Mouse (Mus musculus) neural tube, embryonic 12.5 days (tissue): Measurements from ENCODE around the gene Pcca. TPM values are rescaled to one million over a fixed set of nuclear protein-coding genes. Genes with fewer than 3 reads are reported as not detected.

ENCODE experiments used
- ATAC-seq: fragments of 200-750 bp; cut with Nextera tagmentation; 2 replicates; pipeline ENCODE4 v1.8.0; 2017; ENCODE audit warnings: low read depth, mild to moderate bottlenecking, moderate TSS enrichment, moderate library complexity; ENCODE audit not compliant: low FRiP score
- H3K27ac ChIP-seq: fragments of 300-500 bp; sonication (generic); 2 replicates; pipeline ENCODE4 v1.5.1; 2016
- H3K27me3 ChIP-seq: fragments of 300-500 bp; sonication (generic); replicated peaks from 2 replicates; pipeline ENCODE4 v1.6.1; 2016; ENCODE audit warnings: mild to moderate bottlenecking
- H3K36me3 ChIP-seq: fragments of 300-500 bp; sonication (generic); 2 replicates; pipeline ENCODE4 v1.6.1; 2016; ENCODE audit warnings: mild to moderate bottlenecking
- H3K4me1 ChIP-seq: fragments of 300-500 bp; sonication (generic); 2 replicates; pipeline ENCODE4 v1.6.1; 2016
- H3K4me2 ChIP-seq: fragments of 300-500 bp; sonication (generic); replicated peaks from 2 replicates; pipeline ENCODE4 v1.6.1; 2016; ENCODE audit warnings: mild to moderate bottlenecking
- H3K4me3 ChIP-seq: fragments of 300-500 bp; sonication (generic); 2 replicates; pipeline ENCODE4 v1.5.1; 2016
- H3K9ac ChIP-seq: fragments of 300-500 bp; sonication (generic); 2 replicates; pipeline ENCODE4 v1.6.1; 2016; ENCODE audit warnings: mild to moderate bottlenecking
- H3K9me3 ChIP-seq: fragments of 300-500 bp; sonication (generic); 2 replicates; pipeline ENCODE4 v1.6.1; 2016; ENCODE audit warnings: mild to moderate bottlenecking
- WGBS: fragments of 180-500 bp; shearing (Covaris S2); methylation state at CpG from one replicate; pipeline ENCODE4 v1.1.7; 2016; 5-methylcytosine and 5-hydroxymethylcytosine counted together
- polyA plus RNA-seq: library from polyadenylated mRNA; unstranded; fragments of >200 nt; fragmentation: Nextera tagmentation; extraction: Ambion mirVana; gene quantifications from 2 replicates; pipeline ENCODE4 v1.2.1, GENCODE M21; 2016

Gene Pcca
- polyA plus RNA-seq, 1 experiment from 2014 or later, result 35.0 TPM

DNA sequence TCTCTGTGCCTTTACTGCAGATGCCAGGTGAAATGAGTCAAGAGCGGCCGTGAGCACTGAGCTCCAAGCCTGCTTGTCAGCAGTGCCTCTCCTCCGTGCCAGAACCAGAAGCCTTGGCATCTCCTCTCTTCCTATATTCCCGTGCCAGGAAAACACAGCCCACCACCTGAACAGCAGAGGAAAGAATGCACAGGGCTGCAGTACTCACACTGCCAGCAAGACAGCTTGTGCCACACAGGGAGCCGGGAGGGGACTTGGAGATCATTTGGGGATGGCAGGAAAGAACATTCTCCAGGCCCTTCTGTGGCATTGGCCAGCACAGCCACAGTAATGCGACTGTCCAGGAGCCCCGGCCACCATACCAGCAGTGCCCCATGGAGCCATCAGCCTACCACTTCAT is 351.8 kb downstream of the Pcca start:
- Histone ChIP-seq H3K36me3 (no peaks in the 10 kb centered on the region), H3K4me3 (no peak overlapping the region), H3K27me3 (no peaks in the 10 kb centered on the region), H3K4me2 (no peak overlapping the region), H3K4me1 (peaks cover 28% of the 10 kb centered on the region), H3K27ac (no peak overlapping the region), H3K9ac (no peak overlapping the region), H3K9me3 (no peaks in the 10 kb centered on the region)
- ATAC-seq, result no peak
- 92% methylated on average over 7 of the region's 7 CpGs for WGBS

GRCm38 (mm10) chr14:122887278-122887677 is 353.2 kb downstream of the Pcca start:
- Histone ChIP-seq H3K4me3 (no peak overlapping the region), H3K9ac (no peak overlapping the region), H3K36me3 (peaks cover 5% of the 10 kb centered on the region; the same call in 1 of the 2 replicates), H3K4me2 (no peak overlapping the region), H3K9me3 (no peaks in the 10 kb centered on the region), H3K4me1 (peaks cover 18% of the 10 kb centered on the region), H3K27me3 (no peaks in the 10 kb centered on the region), H3K27ac (no peak overlapping the region)
- no peak for ATAC-seq
- 92% methylated on average over 1 of the region's 1 CpGs for WGBS

DNA sequence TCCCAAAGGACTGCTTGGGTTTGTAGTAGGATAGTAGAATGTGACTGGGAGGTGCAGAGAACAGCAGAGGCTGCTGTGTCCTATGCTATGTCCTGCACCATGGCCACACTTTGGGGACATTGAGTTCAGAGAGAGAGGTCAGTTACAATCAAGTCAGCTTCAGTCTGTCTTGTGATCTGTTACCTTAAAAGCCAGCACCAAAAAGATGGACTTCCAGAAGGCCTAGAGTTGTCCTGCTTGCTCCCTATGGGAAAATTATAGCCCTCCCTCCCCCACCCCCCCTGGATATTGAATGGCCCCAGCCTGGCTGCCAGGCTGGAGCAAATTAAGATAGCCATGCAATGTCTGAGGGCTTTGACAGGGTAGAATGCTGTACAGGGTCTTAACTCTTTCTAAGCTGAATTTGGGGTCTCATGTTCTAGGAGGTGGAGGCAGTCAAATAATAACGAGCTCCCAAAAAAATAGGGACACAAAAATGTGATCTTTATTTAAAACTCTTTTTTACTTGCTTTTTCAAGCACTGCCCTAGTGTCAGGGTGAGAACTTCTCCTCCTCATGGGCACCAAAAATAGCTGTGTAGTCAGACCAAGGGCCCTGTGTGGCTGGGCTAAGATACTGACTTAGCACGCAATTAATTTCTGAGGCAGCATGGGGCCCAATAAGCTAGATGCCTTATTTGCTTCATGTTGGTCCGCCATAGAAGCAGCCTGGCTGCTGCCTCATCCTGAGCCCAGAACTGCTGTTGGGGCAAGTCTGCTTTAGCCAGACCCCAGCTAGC is 353.8 kb downstream of the Pcca start:
- no peak overlapping the region for H3K4me3 ChIP-seq
- no peak overlapping the region for H3K4me2 ChIP-seq
- 89% methylated on average over 3 of the region's 3 CpGs for WGBS
- peaks cover 13% of the 10 kb centered on the region for H3K4me1 ChIP-seq
- no peak overlapping the region for H3K9ac ChIP-seq
- no peak overlapping the region for H3K27ac ChIP-seq
- H3K36me3 ChIP-seq, result peaks cover 5% of the 10 kb centered on the region; the same call in 1 of the 2 replicates
- H3K9me3 ChIP-seq, result no peaks in the 10 kb centered on the region
- ATAC-seq, result no peak
- no peaks in the 10 kb centered on the region for H3K27me3 ChIP-seq

DNA sequence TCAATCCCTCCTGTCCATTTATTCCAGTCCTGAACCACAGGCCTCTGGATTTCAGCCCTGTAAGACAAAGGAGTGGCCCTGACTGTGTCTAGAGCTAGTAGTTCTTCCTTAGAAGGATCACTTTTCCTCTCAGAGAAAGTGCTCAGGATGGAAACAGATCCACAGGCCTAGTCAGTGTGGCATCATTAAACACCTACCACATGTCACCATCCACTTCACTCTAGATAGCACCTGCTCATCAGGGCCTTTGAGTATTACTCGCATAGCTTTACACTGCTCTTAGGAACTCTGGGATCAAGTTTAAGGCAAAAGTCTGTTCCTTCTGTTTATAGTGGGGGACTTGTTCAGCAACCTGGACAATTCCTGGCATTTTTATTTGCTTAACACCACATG is 354.4 kb downstream of the Pcca start:
- ATAC-seq, result no peak
- WGBS, result 95% methylated on average over 1 of the region's 1 CpGs

GRCm38 (mm10) chr14:122891470-122891968 is 357.4 kb downstream of the Pcca start:
- no peak overlapping the region for H3K4me2 ChIP-seq
- 92% methylated on average over 12 of the region's 12 CpGs for WGBS
- H3K9me3 ChIP-seq, result no peaks in the 10 kb centered on the region
- no peak overlapping the region for H3K4me3 ChIP-seq
- H3K27ac ChIP-seq, result no peak overlapping the region
- no peak overlapping the region for H3K9ac ChIP-seq
- ATAC-seq, result no peak
- no peaks in the 10 kb centered on the region for H3K4me1 ChIP-seq
- H3K27me3 ChIP-seq, result no peaks in the 10 kb centered on the region
- peaks cover 5% of the 10 kb centered on the region; the same call in 1 of the 2 replicates for H3K36me3 ChIP-seq

More for the DNA sequence above, 354.4 kb downstream of the Pcca start:
- Histone ChIP-seq H3K9me3 (no peaks in the 10 kb centered on the region), H3K36me3 (peaks cover 5% of the 10 kb centered on the region; the same call in 1 of the 2 replicates), H3K4me2 (no peak overlapping the region), H3K27ac (no peak overlapping the region), H3K9ac (no peak overlapping the region), H3K4me3 (no peak overlapping the region), H3K27me3 (no peaks in the 10 kb centered on the region), H3K4me1 (peaks cover 7% of the 10 kb centered on the region)

- Histone ChIP-seq H3K4me1 (no peaks in the 10 kb centered on the region), H3K27ac (no peak overlapping the region), H3K9me3 (no peaks in the 10 kb centered on the region), H3K4me2 (no peak overlapping the region), H3K4me3 (no peak overlapping the region), H3K27me3 (no peaks in the 10 kb centered on the region), H3K9ac (no peak overlapping the region), H3K36me3 (peaks cover 5% of the 10 kb centered on the region; the same call in 1 of the 2 replicates)
- no peak for ATAC-seq
- 100% methylated on average over 1 of the region's 1 CpGs for WGBS
These were observed 362.0 kb downstream of the Pcca start for GRCm38 (mm10) chr14:122896106-122896505.

GRCm38 (mm10) chr14:122898550-122898949 is 364.4 kb downstream of the Pcca start:
- H3K27ac ChIP-seq, result no peak overlapping the region
- no peaks in the 10 kb centered on the region for H3K9me3 ChIP-seq
- no peak overlapping the region for H3K4me3 ChIP-seq
- no peaks in the 10 kb centered on the region for H3K36me3 ChIP-seq
- no peak overlapping the region for H3K4me2 ChIP-seq
- no peak overlapping the region for H3K9ac ChIP-seq
- no peaks in the 10 kb centered on the region for H3K27me3 ChIP-seq
- ATAC-seq, result no peak
- H3K4me1 ChIP-seq, result no peaks in the 10 kb centered on the region

- Histone ChIP-seq H3K9ac (no peak overlapping the region), H3K27me3 (no peaks in the 10 kb centered on the region), H3K36me3 (no peaks in the 10 kb centered on the region), H3K27ac (no peak overlapping the region), H3K4me3 (no peak overlapping the region), H3K4me1 (no peaks in the 10 kb centered on the region), H3K9me3 (no peaks in the 10 kb centered on the region), H3K4me2 (no peak overlapping the region)
- ATAC-seq, result no peak
These were observed 366.6 kb downstream of the Pcca start for GRCm38 (mm10) chr14:122900679-122901078.

DNA sequence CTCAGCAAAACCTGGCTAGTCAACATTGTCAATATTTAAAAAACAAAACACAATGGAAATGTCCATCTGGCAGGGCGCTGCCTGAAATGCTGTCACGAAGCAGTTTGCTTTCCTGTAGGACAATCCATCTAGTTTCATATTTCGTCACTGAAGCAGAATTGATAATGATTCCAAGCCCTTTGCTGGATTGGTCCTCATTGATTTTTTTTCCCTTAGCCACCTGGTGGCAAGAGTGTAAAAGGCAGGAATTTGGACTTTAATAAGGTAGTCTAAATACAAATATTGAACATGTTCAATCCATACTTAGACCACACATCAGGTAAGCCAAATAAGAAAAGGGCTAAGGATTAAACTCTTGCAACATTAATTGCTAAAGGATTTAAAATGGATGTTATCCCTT is 367.1 kb downstream of the Pcca start:
- H3K4me3 ChIP-seq, result no peak overlapping the region
- no peak for ATAC-seq
- H3K4me1 ChIP-seq, result no peaks in the 10 kb centered on the region
- no peak overlapping the region for H3K4me2 ChIP-seq
- no peaks in the 10 kb centered on the region for H3K27me3 ChIP-seq
- H3K36me3 ChIP-seq, result no peaks in the 10 kb centered on the region
- H3K9me3 ChIP-seq, result no peaks in the 10 kb centered on the region
- WGBS, result 81% methylated on average over 3 of the region's 3 CpGs
- H3K27ac ChIP-seq, result no peak overlapping the region
- no peak overlapping the region for H3K9ac ChIP-seq

- H3K9me3 ChIP-seq, result no peaks in the 10 kb centered on the region
- no peaks in the 10 kb centered on the region for H3K27me3 ChIP-seq
- ATAC-seq, result no peak
- no peaks in the 10 kb centered on the region for H3K36me3 ChIP-seq
- no peak overlapping the region for H3K27ac ChIP-seq
- WGBS, result 86% methylated on average over 2 of the region's 2 CpGs
- H3K9ac ChIP-seq, result no peak overlapping the region
- no peaks in the 10 kb centered on the region for H3K4me1 ChIP-seq
- H3K4me2 ChIP-seq, result no peak overlapping the region
- H3K4me3 ChIP-seq, result no peak overlapping the region
These were observed 367.6 kb downstream of the Pcca start for GRCm38 (mm10) chr14:122901715-122902114.

DNA sequence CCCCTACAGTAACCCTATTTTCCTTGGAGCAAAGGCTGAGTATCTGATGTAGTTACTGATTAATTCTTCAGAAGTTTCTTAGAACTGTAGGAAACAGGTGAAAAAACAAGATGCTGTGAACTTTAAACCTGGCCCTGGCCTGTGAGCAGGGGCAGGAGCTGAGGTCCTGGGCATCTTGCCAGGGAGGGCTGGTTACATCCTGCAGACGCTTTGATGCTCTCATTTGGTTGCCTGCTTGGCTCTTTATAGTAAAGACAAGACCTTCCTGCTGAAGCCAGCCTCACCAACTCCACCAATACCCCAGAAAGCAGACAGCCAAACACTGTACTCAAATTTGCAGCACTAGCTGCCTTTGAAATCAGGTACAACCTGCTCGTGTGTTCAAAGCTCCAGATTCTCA is 368.0 kb downstream of the Pcca start:
- Histone ChIP-seq H3K9ac (no peak overlapping the region), H3K27ac (no peak overlapping the region), H3K4me1 (no peaks in the 10 kb centered on the region), H3K4me2 (no peak overlapping the region), H3K4me3 (no peak overlapping the region), H3K9me3 (no peaks in the 10 kb centered on the region), H3K27me3 (no peaks in the 10 kb centered on the region), H3K36me3 (no peaks in the 10 kb centered on the region)
- WGBS, result 76% methylated on average over 2 of the region's 2 CpGs
- no peak for ATAC-seq

DNA sequence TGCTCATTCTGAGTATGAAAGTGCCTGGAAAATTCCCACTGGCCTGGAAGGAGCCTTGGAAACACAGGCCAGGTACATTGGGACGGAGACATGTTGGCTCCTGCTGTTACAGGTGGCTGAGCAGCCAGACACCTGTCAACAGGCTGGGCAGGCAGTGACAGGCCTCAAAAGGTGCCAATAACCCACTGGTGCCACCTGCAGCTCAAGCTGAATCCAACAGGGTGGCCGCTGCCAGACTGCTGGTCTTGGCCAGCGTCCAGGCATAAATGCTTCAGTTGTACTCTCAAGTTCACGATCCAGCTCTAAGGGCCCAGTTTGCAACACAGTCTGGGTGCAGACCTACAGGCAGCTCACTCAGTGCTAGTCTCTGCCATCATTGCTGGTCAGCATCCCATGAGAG is 368.8 kb downstream of the Pcca start:
- no peak overlapping the region for H3K27ac ChIP-seq
- no peak overlapping the region for H3K4me2 ChIP-seq
- H3K9me3 ChIP-seq, result no peaks in the 10 kb centered on the region; the same call in 1 of the 2 replicates
- no peak overlapping the region for H3K4me3 ChIP-seq
- no peaks in the 10 kb centered on the region for H3K27me3 ChIP-seq
- H3K36me3 ChIP-seq, result no peaks in the 10 kb centered on the region
- no peaks in the 10 kb centered on the region for H3K4me1 ChIP-seq
- ATAC-seq, result no peak; the same call in 1 of the 2 replicates
- 71% methylated on average over 4 of the region's 4 CpGs for WGBS
- H3K9ac ChIP-seq, result no peak overlapping the region

DNA sequence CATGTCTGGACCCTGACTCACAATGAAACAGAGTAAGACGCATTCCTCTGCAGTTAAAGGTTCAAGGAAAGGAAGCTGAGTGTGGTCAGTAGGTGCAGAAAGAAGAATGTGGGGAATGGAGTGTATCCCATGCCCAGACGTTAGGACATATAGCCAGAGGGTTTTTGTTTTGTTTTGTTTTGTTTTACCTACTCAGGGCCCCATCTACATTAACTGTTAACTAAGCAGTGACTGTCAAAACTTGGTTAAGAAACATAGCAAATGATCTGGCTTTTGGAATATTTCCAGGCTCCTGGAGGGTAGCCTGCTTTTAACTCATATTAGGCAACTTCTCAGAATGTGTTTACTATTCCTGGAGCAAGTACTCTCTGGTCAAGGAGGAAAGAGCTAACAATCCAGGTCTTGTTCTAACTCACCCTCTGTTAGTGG is 369.8 kb downstream of the Pcca start:
- ATAC-seq, result no peak
- Histone ChIP-seq H3K36me3 (no peaks in the 10 kb centered on the region), H3K27me3 (no peaks in the 10 kb centered on the region), H3K4me2 (no peak overlapping the region), H3K9me3 (peaks cover 7% of the 10 kb centered on the region; the same call in 1 of the 2 replicates), H3K27ac (no peak overlapping the region), H3K4me3 (no peak overlapping the region), H3K4me1 (no peaks in the 10 kb centered on the region), H3K9ac (no peak overlapping the region)
- WGBS, result 79% methylated on average over 2 of the region's 2 CpGs
